Mouse (Mus musculus) stomach, postnatal 0 days (tissue): ENCODE data around the gene Dchs1. TPM values are rescaled to one million over a fixed set of nuclear protein-coding genes. Genes with fewer than 3 reads are reported as not detected.
A peak's percentile ranks its signal among the peaks of the same experiment; 100 is the strongest.

Experiments used
- ATAC-seq: fragments of 200-750 bp; cut with Nextera tagmentation; 2 replicates; pipeline ENCODE4 v1.8.0; 2017; ENCODE audit not compliant: low FRiP score, low TSS enrichment
- DNase-seq: peaks from one replicate; pipeline ENCODE4 v3.0.0-alpha.2; 2016; ENCODE audit warnings: low spot score
- H3K27ac ChIP-seq: fragments of 300-500 bp; sonication (generic); replicated peaks from 2 replicates; pipeline ENCODE4 v1.5.1; 2014; ENCODE audit warnings: mild to moderate bottlenecking, control low read depth
- H3K27me3 ChIP-seq: fragments of 300-500 bp; sonication (generic); 2 replicates; pipeline ENCODE4 v1.6.1; 2014; ENCODE audit warnings: low read length; ENCODE audit not compliant: control insufficient read depth, insufficient read depth
- H3K36me3 ChIP-seq: fragments of 300-500 bp; sonication (generic); 2 replicates; pipeline ENCODE4 v1.6.1; 2014; ENCODE audit warnings: low read length, mixed read lengths; ENCODE audit not compliant: control insufficient read depth, insufficient read depth
- H3K4me1 ChIP-seq: fragments of 300-500 bp; sonication (generic); replicated peaks from 2 replicates; pipeline ENCODE4 v1.6.1; 2014; ENCODE audit warnings: antibody characterized with exemption; ENCODE audit not compliant: control insufficient read depth, insufficient read depth
- H3K4me2 ChIP-seq: fragments of 300-500 bp; sonication (generic); replicated peaks from 2 replicates; pipeline ENCODE4 v1.6.1; 2014; ENCODE audit warnings: low read depth, mild to moderate bottlenecking, control low read depth, moderate library complexity
- H3K4me3 ChIP-seq: fragments of 300-500 bp; sonication (generic); 2 replicates; pipeline ENCODE4 v1.5.1; 2014; ENCODE audit warnings: low read depth, low read length, control low read depth
- H3K9ac ChIP-seq: fragments of 300-500 bp; sonication (generic); 2 replicates; pipeline ENCODE4 v1.6.1; 2014; ENCODE audit warnings: mild to moderate bottlenecking, low read length, control low read depth, mixed read lengths
- H3K9me3 ChIP-seq: fragments of 300-500 bp; sonication (generic); 2 replicates; pipeline ENCODE4 v1.6.1; 2016; ENCODE audit warnings: low read length; ENCODE audit not compliant: control insufficient read depth
- CTCF ChIP-seq: IDR thresholded peaks from 2 replicates; pipeline ENCODE4 v1.5.1; 2016; ENCODE audit warnings: antibody characterized with exemption, low read depth, mild to moderate bottlenecking, moderate library complexity
- EP300 ChIP-seq: optimal IDR thresholded peaks from 2 replicates; pipeline ENCODE3; 2016; ENCODE audit warnings: antibody characterized with exemption
- WGBS: fragments of 180-500 bp; shearing (Covaris S2); extraction: QIAGEN DNeasy Blood & Tissue Kit; methylation state at CpG from one replicate; pipeline ENCODE4 v1.1.7; 2014; 5-methylcytosine and 5-hydroxymethylcytosine counted together
- polyA plus RNA-seq: library from polyadenylated mRNA; unstranded; fragments of >200 nt; fragmentation: Nextera tagmentation; extraction: Ambion mirVana; gene quantifications from 2 replicates; pipeline ENCODE4 v1.2.1, GENCODE M21; 2015

Gene Dchs1
- polyA plus RNA-seq, 1 experiment from 2014 or later = 2.5 TPM

GRCm38 (mm10) chr7:105806125-105806524 is 18.7 kb upstream of the Dchs1 start:
- H3K27ac ChIP-seq = no peak overlapping the region
- H3K9ac ChIP-seq = no peak overlapping the region
- 71% methylated on average over 5 of the region's 5 CpGs for WGBS

GRCm38 (mm10) chr7:105803428-105803827 is 16.0 kb upstream of the Dchs1 start:
- Histone ChIP-seq H3K4me2 (no peak overlapping the region), H3K27me3 (no peaks in the 10 kb centered on the region), H3K4me1 (no peaks in the 10 kb centered on the region), H3K9me3 (no peaks in the 10 kb centered on the region), H3K27ac (no peak overlapping the region), H3K4me3 (no peak overlapping the region), H3K9ac (no peak overlapping the region), H3K36me3 (no peaks in the 10 kb centered on the region)
- TF ChIP-seq CTCF = no peak
- no peak for TF ChIP-seq EP300
- DNase-seq (no peak), ATAC-seq (no peak)

More at GRCm38 (mm10) chr7:105806125-105806524, 18.7 kb upstream of the Dchs1 start:
- ATAC-seq (no peak), DNase-seq (no peak)
- Histone ChIP-seq H3K36me3 (no peaks in the 10 kb centered on the region), H3K4me1 (0 out of 2 replicates have a peak, but pooled peaks cover 3% of the 10 kb centered on the region), H3K9me3 (no peaks in the 10 kb centered on the region), H3K4me3 (no peak overlapping the region), H3K27me3 (no peaks in the 10 kb centered on the region), H3K4me2 (no peak overlapping the region)
- TF ChIP-seq CTCF (no peak), EP300 (no peak)

GRCm38 (mm10) chr7:105802771-105803170 is 15.3 kb upstream of the Dchs1 start:
- Histone ChIP-seq H3K36me3 (no peaks in the 10 kb centered on the region), H3K27ac (no peak overlapping the region), H3K4me2 (no peak overlapping the region), H3K27me3 (no peaks in the 10 kb centered on the region), H3K9me3 (no peaks in the 10 kb centered on the region), H3K4me3 (no peak overlapping the region), H3K9ac (no peak overlapping the region), H3K4me1 (no peaks in the 10 kb centered on the region)
- WGBS = 30% methylated on average over 1 of the region's 1 CpGs
- DNase-seq (no peak), ATAC-seq (no peak)
- no peak for TF ChIP-seq CTCF
- TF ChIP-seq EP300 = no peak

GRCm38 (mm10) chr7:105802312-105802711 is 14.9 kb upstream of the Dchs1 start:
- no peaks in the 10 kb centered on the region for H3K4me1 ChIP-seq
- no peak for ATAC-seq
- no peak overlapping the region for H3K9ac ChIP-seq
- no peaks in the 10 kb centered on the region for H3K9me3 ChIP-seq
- 32% methylated on average over 2 of the region's 2 CpGs for WGBS
- DNase-seq = no peak
- H3K27me3 ChIP-seq = no peaks in the 10 kb centered on the region
- no peak overlapping the region for H3K4me2 ChIP-seq
- TF ChIP-seq CTCF (no peak), EP300 (no peak)
- no peak overlapping the region for H3K4me3 ChIP-seq
- H3K27ac ChIP-seq = no peak overlapping the region
- no peaks in the 10 kb centered on the region for H3K36me3 ChIP-seq

DNA sequence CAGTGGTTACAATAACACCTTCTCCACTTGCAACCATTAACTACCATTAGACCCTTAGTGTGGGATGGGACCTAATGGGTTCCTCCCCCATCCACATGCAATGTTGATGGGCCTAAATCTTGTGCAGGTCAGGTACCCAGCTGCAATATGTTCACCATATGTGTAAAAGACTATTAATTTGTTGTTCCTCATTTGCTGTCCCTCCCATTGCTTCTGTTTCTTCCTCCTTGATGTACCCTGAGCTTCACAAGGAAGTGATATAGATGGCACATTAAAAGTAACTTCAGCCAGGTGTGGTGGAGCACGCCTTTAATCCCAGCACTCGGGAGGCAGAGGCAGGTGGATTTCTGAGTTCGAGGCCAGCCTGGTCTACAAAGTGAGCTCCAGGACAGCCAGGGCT is 9.5 kb upstream of the Dchs1 start:
- no peak for TF ChIP-seq CTCF
- TF ChIP-seq EP300 = no peak
- WGBS = 86% methylated on average over 2 of the region's 3 CpGs
- no peaks in the 10 kb centered on the region for H3K9me3 ChIP-seq
- no peaks in the 10 kb centered on the region for H3K27me3 ChIP-seq
- no peak for ATAC-seq
- H3K36me3 ChIP-seq = no peaks in the 10 kb centered on the region
- no peak overlapping the region for H3K9ac ChIP-seq
- H3K4me3 ChIP-seq = no peak overlapping the region
- no peak for DNase-seq
- no peaks in the 10 kb centered on the region for H3K4me1 ChIP-seq
- no peak overlapping the region for H3K27ac ChIP-seq
- H3K4me2 ChIP-seq = no peak overlapping the region

DNA sequence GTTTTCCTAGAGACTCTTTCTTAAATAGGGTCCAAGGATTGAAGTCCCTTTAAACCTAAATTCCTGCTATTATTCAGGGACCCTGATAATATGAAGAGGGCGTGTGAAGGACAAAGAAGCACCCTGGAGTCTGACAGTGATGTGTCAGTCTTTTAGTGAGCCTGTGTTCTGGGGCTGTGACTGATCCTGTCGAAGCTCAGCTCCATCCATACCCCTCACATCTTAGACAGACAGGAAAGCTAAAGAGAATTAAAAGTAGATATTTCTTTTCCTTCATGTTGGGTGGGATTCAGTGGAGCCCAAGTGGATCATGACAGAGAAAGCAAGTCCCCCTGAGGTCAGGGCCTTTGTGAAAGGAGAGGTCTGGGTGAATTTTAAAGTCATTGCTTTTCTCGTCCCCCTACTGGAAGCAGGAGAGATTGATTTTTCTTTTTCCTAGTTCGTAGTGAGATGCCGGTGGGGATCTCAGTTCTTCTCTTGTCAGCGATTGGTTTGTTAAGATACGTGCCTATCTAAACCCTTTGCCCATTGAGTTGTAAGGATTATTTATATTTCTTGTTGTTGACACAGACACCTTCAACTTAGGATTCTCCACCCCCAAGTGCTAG is 8.4 kb upstream of the Dchs1 start:
- ATAC-seq (no peak), DNase-seq (no peak)
- H3K4me3 ChIP-seq = no peak overlapping the region
- H3K36me3 ChIP-seq = no peaks in the 10 kb centered on the region
- no peaks in the 10 kb centered on the region for H3K27me3 ChIP-seq
- no peaks in the 10 kb centered on the region for H3K9me3 ChIP-seq
- H3K4me1 ChIP-seq = no peaks in the 10 kb centered on the region
- no peak overlapping the region for H3K9ac ChIP-seq
- 33% methylated on average over 7 of the region's 7 CpGs for WGBS
- no peak overlapping the region for H3K27ac ChIP-seq
- TF ChIP-seq CTCF (peak; percentile 59), EP300 (no peak)
- H3K4me2 ChIP-seq = no peak overlapping the region
